Mouse (Mus musculus) retina, embryonic 14.5 days (tissue): Measurements from ENCODE around the gene Rpl28.
"Not testable (repeated sequence)": the region's sequence is repeated elsewhere in the genome, so short reads cannot be mapped to it uniquely, and the experiment has no call there.

ENCODE experiments used
- DNase-seq: peaks from one replicate; pipeline ENCODE4 v3.0.0-alpha.2; 2015; ENCODE audit warnings: low spot score

Gene Rpl28

DNA sequence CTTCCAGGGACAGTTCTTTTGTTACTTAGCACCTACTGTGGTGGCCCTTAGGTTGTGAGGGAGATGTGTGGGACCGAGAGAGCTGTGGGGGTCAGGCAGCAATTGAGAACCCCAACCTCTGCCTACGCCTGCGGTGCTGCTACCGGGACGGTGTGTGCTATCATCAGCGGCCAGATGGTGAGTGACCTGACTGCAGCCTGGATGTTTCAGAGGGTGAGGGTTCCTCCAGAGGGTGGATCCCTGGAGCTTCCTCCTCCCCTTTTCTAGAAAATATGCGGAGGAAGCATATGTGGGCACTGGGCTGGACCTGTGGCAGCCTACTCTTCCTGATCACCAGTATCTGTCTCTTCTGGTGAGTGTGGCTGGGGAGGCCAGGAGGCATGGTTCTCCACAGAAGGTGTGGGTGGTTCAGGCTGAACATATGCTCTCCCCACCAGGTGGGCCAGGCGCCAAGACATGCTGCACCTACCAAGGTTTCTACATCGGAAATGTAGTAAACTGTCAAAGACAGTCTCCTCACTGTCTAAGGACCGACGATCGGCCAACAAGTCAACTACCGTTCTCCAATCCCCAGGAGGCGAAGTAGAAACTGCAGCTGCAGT is 8.9 kb upstream of the Rpl28 start:
- DNase-seq, result no peak

DNA sequence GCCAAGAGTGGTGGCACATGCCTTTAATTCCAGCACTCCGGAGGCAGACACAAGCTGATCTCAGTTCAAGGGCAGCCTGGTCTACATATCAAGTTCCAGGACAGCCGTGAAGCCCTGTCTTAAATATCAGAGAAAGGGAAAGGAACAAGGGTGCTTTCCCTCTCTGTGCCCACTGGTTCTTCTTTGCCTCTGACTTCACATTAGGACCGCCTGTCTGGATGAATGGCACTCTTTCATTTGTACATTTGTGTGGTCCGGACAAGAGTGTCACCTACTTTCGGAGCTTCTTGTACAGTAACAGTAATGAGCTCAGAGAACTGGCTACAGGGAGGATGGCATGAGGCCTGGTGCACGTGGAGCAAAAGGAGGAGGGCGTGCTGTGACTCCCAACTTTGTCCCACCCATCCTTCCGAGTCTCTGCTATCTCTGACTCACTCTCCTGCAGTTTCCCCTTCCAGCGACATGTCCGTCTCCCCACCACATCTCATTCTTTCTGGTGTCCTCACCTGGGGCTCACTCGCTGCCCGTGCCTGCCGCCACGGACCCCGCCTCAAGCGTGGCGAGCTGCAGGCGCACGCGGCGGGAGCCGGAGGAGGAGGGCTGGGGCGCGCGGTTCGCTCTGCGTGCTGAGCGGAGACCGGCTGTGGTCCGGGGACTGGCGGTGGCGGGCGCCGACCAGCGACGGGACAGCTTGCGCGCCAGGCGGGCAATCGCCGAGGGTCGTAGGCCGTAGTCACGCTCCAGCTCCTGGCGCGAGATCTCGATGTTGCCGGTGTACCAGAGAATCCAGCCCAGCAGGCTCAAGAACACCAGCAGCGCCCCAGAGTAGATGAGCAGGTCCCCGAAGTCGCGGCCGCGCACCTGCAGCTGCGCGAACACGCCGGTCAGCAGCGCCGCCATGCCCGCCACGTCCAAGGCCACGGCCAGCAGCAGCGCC is 3.9 kb upstream of the Rpl28 start:
- peak; percentile 74 for DNase-seq

DNA sequence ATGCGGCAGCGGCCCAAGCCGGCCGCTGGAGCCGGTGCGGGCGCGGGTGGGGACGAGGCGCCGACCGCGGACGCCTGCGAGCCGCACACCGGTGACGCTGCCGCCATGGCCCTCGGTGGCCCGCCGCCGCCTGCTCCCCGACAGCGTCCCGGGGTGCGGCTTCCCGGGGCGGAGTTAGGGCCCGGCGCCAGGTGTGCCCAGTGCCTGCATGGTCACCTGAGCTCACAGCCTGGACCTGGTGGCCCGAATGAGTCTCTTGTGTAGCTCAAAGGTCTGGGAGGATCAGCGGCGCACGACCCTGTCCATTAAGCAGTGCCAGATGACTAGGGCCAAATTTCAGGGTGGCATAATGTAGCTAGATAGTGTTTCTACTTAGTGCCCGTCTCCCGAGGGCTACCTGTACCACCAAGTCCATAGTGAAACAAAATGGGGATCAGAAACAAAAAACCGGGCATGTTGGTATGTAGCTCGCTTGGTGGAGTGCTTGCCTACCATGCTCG is 3.2 kb upstream of the Rpl28 start, which contains the start of gene Tmem238:
Gene Tmem238, minus strand, starts transcription at position 221 of the 500 bp plus-strand sequence.
- DNase-seq, result no peak

DNA sequence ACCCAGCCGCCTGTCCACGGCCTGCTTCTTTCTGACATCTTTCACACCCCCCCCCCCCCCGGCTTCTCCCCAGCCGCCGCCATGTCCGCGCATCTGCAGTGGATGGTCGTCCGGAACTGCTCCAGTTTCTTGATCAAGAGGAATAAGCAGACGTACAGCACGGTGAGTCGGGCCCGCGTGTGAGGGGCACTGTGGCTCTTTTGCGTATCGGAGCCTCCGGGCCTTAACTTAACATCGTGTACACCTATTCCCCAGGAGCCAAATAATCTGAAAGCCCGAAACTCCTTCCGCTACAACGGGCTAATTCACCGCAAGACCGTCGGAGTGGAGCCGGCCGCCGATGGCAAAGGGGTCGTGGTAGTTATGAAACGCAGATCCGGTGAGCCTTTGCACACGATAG is 574 bp downstream of the Rpl28 start:
- DNase-seq, result not testable (repeated sequence)

DNA sequence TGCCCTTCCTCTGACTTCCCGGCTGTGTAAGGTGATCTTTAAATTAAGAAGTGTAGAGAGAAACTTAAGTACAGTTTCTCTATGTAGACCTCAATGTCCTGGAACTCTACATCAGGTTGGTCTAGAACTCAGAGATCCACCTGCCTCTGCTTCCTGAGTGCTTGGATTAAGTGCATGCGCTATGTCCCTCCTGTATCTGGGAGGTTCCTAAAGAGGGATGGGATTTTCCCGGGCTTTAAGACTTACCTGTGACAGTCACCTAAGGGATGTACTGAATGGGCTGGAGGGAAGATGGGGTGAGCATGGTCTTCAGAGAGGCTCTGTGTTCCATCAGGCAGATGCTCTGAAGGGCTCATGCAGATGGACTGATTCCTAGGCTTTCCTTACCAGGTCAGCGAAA is 1.0 kb downstream of the Rpl28 start:
- DNase-seq, result no peak

DNA sequence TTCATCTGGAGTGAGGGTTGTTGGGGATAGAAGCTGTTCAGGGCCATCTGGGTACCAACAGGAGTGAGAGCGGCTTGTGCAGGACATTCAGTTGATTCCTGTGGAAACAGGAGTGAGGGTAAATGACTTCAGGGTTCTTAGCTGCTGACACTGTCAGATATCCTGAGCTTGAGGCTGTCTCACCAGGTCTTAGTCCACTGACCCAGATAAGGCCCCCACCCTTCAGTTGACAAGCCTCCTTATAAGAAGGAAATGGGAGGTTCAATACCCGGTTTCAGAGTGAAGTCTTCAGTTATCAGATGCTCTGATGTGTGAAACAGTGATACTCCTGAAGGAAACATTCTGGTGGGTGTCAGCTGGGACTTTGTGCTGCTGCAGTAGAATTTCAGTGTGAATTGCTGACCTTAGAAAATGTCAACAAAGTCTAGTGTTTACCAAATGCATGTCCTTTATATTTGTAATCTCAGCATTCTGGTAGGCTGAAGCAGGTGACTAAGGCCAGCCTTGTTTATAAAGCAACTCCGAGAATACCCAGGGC is 2.0 kb downstream of the Rpl28 start:
- DNase-seq, result no peak

DNA sequence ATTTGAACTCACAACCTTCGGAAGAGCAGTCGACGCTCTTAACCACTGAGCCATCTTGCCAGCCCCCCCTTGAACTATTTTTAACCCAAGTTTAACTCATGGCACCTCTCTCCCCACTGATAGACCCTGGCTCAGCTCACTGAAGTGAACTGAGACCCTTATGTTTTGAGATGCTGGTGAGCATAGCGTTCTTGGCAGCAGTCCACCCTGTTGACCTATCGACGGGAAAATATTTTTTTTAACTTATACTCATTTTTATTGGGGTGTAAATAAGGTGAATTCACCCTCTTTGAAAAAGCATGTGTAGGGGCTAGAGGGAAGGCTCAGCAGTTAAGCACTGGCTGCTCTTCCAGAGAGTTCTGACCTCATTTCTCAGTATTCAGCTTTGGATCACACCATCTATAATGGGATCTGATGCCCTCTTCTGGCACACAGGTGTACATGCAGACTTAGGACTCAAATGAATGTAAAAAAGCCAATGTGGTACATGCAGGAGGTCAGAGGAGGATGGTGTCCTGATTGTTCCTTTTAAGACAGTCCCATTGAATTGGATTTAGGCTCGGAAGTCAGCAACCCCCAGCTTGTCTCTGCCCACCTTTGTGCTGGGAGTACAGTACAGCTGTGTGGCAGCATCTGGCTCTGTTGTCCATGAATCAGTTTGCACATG is 3.2 kb downstream of the Rpl28 start:
- DNase-seq, result peak; percentile 70

DNA sequence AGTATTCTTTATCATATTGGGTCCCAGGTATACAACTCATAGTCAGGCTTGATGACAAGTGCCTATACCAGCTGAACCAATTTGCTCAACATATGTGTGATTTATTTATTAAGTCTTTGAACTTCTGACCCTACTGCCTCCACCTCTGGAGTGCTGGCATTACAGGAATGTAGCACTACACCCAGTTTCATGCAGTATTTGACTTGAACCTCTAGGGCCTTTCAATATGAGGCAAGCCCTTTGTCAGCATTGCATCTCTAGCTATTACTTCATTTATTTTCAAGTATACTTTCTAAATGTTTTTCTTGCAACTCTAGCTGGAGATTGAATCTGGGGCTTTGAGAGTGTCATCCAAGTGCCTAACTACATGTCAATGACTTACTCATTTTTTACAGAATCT is 9.6 kb downstream of the Rpl28 start:
- DNase-seq, result no peak

DNA sequence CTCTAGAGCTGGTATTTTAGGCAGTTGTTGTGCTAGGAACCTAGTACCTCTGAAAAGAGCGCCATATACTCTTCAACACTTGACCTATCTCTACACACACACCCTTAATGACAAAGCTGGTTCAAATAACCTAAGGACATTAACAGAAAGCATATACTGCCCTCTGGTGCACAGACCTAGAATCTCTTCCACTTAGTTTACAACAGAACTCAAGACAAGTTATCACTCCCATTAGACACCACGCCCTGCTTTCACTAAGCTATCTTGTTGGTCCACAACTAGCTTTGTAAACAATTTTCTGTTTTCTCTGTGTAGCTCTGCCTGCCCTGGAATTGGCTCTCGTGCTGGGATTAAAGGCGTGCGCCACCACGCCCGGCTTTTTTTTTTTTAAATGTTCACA is 14.0 kb downstream of the Rpl28 start:
- peak; percentile 78 for DNase-seq

DNA sequence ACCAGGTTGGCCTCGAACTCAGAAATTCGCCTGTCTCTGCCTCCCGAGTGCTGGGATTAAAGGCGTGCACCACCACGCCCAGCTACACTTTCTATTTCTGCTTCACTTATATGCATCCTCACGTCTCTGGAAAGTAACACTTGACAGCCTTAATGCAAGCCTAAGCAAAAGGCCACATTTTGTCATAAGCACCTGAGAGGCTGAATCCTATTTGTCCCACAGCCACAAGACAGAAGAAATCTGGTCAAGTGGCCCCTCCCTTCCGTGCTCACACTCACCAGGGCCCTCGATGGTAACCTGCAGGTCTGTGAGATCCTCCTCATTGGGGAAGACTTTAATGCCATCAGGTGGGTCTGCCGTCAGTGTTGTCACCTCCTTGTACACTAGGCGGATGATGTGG is 18.5 kb downstream of the Rpl28 start:
- not testable (repeated sequence) for DNase-seq

DNA sequence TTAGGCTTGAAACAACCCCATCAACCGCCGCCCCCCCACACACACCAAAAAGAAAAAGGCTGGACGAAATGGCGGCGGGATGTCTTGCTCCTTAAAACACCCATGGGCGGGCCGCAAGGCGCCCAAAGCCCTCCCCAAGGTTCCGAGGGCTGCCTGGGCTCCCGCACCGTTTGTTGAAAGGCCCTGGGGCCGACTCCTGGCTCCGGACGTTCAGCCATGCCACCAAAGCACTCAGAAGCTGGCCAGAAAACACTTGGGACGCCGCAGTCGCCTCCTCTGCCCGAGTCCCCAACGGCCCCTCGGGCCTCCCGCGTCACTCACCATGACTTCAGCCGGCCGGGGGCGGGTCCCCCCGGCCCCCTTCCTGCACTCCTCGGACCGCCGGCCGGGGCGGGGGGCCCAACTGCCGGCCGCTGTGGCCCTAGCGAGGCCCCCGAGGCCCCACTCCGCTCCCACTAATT is 19.2 kb downstream of the Rpl28 start:
- DNase-seq, result peak; percentile 50

DNA sequence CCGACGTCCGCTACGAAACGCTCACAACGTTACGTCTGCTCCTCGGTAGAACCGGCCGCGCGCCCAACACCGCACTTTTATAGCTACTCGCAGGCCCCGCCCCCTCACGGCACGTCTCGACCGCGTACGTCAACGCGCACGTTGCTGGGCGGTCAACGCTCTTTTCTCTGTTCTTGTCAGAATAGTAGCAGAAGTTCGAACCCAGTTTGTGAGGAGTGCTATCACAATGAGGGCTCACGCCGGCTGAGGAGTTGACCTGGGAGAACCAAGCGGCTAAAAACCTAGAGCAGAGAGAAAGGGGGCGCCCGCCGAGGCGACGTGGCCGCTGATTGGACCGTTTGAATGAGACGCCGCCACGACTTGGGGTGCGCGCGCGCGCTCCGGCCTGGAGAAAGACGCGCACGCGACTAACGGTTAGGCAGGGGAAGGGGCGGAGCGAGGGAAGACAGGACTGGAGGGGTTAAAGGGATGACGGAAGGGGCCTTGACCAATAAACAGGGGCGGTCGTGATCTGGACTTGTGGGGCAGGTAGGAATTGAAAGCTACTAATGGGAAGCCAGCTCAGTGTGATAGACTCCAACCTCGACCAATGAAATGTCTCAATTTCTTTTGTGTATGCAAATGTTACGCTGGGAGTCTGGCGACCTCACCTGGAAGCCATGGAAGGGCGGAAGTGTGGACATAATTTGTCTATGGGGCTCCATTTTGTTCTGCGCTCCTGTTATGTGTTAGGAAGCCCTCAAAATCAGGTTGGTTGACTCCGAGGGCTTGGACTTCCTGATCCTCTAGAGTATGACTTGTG is 19.8 kb downstream of the Rpl28 start, which contains the start of gene Ube2s:
Gene Ube2s, minus strand, starts transcription at position 288 of the 802 bp plus-strand sequence.
- peak; percentile 99 for DNase-seq

DNA sequence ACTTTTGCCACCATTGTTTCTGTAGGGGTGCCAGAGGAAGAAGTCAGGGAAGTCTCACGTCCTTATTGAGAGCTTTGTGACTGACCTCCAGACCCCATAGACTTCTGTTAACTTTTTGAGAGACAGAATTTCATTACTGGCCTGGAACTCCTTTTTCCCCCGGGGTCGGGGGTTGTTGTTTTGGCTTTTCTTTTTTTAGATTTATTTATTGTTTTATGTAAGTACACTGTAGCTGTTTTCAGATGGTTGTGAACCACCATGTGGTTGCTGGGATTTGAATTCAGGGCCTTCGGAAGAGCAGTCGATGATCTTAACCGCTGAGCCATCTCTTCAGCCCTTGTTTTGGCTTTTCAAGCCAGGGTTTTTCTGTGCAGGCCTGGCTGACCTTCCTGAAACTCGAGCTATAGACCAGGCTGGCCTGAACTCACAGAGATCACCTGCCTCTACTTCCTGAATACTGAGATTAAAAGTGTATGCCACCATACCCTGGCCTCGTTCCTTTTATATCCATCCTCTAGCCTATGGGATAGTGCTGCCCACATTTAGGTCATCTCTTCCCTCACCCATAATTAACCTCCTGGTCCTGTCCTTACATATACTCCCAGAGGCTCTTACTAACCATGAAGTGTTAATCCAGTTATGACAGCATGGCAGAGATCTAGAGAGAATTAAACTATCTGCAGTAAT is 20.6 kb downstream of the Rpl28 start:
- DNase-seq, result no peak

DNA sequence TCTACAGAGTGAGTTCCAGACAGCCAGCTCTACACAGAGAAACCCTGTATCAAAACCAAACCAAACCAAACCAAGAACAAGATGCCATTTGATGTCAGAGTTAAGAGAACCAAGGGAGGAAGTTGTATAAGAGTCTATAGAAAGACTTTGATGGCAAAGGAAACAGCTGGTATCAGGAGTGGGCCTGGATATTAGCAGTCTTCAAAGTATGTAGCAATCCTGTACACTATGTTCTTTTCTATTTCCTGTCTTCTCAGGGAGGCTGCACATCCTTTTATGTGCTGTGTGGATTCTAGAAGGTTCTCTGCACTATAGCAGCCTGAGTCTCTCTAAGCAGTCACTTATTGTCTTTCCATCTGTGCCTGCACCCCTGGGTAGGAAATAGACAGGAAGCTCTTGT is 23.9 kb downstream of the Rpl28 start:
- DNase-seq, result no peak

DNA sequence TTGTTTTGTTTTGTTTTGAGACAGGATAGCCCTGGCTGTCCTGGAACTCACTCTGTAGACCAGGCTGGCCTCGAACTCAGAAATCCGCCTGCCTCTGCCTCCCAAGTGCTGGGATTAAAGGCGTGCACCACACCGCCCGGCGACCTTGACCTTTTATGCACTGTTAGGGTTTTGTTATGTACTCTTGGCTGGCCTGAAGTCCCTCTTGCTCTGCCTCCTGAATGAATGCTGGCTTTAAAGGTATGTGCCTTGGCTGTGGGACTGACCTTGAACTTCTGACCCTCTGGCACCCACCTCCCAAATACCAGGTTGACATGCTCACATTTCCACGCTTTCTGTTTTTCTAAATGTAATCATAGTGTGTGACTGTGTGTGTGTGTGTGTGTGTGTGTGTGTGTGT is 28.3 kb downstream of the Rpl28 start:
- DNase-seq, result not testable (repeated sequence)

DNA sequence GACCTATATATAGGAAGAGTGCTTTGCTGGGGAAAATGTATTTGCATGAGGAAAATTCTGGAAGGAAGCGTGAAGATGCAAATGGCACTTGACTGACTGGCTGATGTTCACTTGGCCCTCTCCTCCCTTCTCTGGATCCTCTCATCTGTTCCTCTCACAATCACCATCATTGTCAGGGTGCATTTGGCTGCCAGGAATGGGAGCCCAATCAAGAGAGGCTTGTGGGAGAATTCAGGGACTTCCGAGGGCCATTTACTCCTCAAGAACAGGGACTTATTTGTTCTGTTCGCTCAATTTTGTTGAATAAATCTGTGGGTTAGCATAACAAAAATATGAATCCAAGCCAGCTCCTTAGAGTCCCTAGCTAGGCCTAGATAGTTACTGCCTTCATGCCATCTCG is 29.0 kb downstream of the Rpl28 start:
- DNase-seq, result no peak

DNA sequence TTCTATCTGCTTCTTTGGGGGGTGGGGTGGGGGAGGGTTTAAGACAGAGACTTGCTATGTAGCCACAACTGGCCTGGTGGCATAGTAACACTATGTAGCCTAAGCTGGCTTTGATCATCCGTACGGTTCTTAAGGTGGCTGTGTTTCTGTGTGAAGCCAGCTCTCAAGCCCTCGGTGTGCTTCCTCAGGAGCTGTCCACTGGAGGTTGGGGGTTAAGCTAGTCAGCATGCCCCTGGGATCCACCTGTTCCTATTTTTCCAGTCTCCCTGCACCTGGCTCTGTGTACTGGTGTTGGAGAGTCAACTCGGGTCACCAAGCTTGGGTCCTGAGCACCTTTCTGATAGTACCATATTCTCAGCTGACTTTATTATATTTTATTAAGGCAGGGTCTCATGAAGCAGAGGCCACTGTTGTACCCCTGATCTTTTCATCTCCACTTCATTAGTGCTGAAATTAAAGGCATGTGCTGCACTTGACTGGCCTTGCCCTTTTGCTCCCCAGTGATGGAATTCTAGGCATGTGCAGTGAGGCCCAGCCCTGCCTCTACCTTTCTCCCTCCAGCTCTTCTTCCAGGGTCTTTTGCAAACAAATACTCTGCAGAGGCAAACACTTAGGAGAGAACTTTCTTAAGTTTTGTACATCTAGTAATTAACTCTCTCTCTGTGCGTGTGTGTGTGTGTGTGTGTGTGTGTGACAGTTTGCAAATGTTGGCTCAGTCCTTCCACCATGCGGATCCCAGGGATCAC is 29.7 kb downstream of the Rpl28 start:
- DNase-seq, result no peak

DNA sequence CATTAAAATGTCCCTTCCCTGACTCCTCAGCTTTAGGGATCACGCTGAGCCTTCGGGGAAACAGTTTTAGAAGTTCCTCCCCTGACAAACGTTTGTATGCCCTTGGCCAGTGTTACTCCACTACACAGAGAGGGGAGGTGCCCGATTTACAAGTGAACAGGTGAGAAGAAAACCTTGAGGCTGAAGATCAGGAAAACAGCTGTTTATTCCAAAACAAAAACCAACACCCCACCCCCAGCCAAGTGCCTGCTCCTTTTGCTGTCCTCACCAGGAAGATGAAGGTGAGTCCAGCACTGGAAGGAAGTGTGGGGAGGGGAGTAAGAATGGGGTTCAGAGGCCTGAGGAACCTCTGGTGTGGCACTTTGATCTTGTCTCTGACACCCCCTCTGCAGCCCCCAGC is 32.7 kb downstream of the Rpl28 start:
- DNase-seq, result no peak

DNA sequence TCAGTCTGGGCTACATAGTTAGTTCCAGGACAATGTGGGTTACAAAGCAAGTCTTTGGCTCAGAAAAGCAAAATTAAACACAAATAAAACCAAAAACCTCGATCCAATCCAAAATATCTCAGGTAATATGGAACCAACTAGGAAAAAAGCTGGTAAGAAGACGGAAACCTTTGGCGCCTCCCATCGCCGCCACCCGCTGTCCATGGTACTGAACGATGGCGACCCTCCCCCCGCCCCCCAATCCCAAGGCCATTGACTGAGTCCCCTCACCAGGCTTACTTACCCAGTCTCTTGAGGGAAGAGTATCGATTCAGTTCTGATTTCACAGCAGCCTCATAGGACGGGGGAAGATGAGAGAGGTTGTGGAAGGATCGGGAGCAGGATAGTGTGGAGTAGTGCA is 37.8 kb downstream of the Rpl28 start:
- no peak for DNase-seq
